ENCODE assay signal across 8 mouse cellular contexts in genomic region chr7:67759629-67759995, GRCm38 (mm10). TPM values are rescaled to one million over a fixed set of nuclear protein-coding genes. Genes with fewer than 3 reads are reported as not detected.
DNase-seq lines count a peak whose midpoint lies in the region; ATAC-seq lines count a peak whose summit lies in the region.

Gene Synm, minus strand, starts transcription at chr7:67759742.

- no peaks in the 10 kb centered on the region for H3K36me3 ChIP-seq in lung, embryonic 15.5 days

- H3K4me3 ChIP-seq in lung, embryonic 15.5 days, result peak within 1 kb of the TSS; percentile 53

- peaks cover 12% of the 10 kb centered on the region for H3K4me1 ChIP-seq in lung, embryonic 15.5 days

- peak within 1 kb of the TSS; percentile 62 for H3K27ac ChIP-seq in lung, embryonic 15.5 days

- no peaks in the 10 kb centered on the region for H3K9me3 ChIP-seq in lung, embryonic 15.5 days

- H3K4me2 ChIP-seq in lung, embryonic 15.5 days, result peak within 1 kb of the TSS; percentile 93

- under 1% methylated on average over 35 of the region's 37 CpGs for WGBS in lung, embryonic 15.5 days

- peak within 1 kb of the TSS; percentile 54 for H3K9ac ChIP-seq in lung, embryonic 15.5 days

- peak; percentile 95 for ATAC-seq in lung, embryonic 15.5 days (ENCODE audit: borderline replicate concordance, extremely low read depth, low FRiP score, low TSS enrichment)

- peaks cover 10% of the 10 kb centered on the region for H3K27me3 ChIP-seq in lung, embryonic 15.5 days

- peak; percentile 76 for DNase-seq in ES-CJ7 (ENCODE audit: low read depth, low spot score)
- peak; percentile 79 for DNase-seq in cerebellum, adult 11-12 months
- DNase-seq in forelimb bud, embryonic 11.5 days (ENCODE audit: low read depth, low spot score), result peak; percentile 85
- DNase-seq in heart, postnatal 4 days, result peak; percentile 98
- peak; percentile 72 for DNase-seq in layer of hippocampus, adult 9-10 months (ENCODE audit: low spot score)
- peak; percentile 97 for DNase-seq in ovary, postnatal 14 days (ENCODE audit: low spot score)
- peak; percentile 37 to 81 for DNase-seq in thymus, postnatal 10 days (ENCODE audit: low spot score in 2 of 2)

RNA-seq across cellular contexts. Expression of gene Synm, which starts in this region (rescaled TPM):
- 1 to 10 TPM; 5.5 to 5.6 TPM for total RNA-seq in heart, postnatal 4 days (2021)
- 9.7 and 12.7 TPM in 2 replicates for polyA plus RNA-seq in lung, embryonic 15.5 days (2015; fragmentation: Nextera tagmentation; extraction: Ambion mirVana)

Comparison
In these comparisons a context has a peak if more than half of its experiments do, and no peak if none do; other contexts are left out.
1. Peak in every context shown above with its lines: DNase-seq, ATAC-seq, H3K4me3 ChIP-seq and H3K27ac ChIP-seq.